Mouse (Mus musculus) embryonic facial prominence, embryonic 10.5 days (tissue): ENCODE data around the gene Rdh16. TPM values are rescaled to one million over a fixed set of nuclear protein-coding genes. Genes with fewer than 3 reads are reported as not detected.
"Not testable (repeated sequence)": the region's sequence is repeated elsewhere in the genome, so short reads cannot be mapped to it uniquely, and the experiment has no call there.

Experiments used
- DNase-seq: peaks from one replicate; pipeline ENCODE4 v3.0.0-alpha.2; 2017; ENCODE audit warnings: low spot score
- H3K27ac ChIP-seq: fragments of 300-500 bp; sonication (generic); replicated peaks from 2 replicates; pipeline ENCODE4 v1.5.1; 2016; ENCODE audit warnings: mild to moderate bottlenecking
- H3K27me3 ChIP-seq: fragments of 300-500 bp; sonication (generic); replicated peaks from 2 replicates; pipeline ENCODE4 v1.6.1; 2016; ENCODE audit warnings: low read depth, mild to moderate bottlenecking; ENCODE audit not compliant: poor library complexity, severe bottlenecking
- H3K36me3 ChIP-seq: fragments of 300-500 bp; sonication (generic); replicated peaks from 2 replicates; pipeline ENCODE4 v1.6.1; 2016; ENCODE audit warnings: mild to moderate bottlenecking, moderate library complexity
- H3K4me1 ChIP-seq: fragments of 300-500 bp; sonication (generic); 2 replicates; pipeline ENCODE4 v1.6.1; 2016
- H3K4me3 ChIP-seq: fragments of 300-500 bp; sonication (generic); 2 replicates; pipeline ENCODE4 v1.5.1; 2016; ENCODE audit warnings: mild to moderate bottlenecking, moderate library complexity
- H3K9me3 ChIP-seq: fragments of 300-500 bp; sonication (generic); 2 replicates; pipeline ENCODE4 v1.6.1; 2016; ENCODE audit warnings: mild to moderate bottlenecking
- WGBS: fragments of 180-500 bp; shearing (Covaris S2); methylation state at CpG from one replicate; pipeline ENCODE4 v1.1.7; 2016; 5-methylcytosine and 5-hydroxymethylcytosine counted together
- polyA plus RNA-seq: library from polyadenylated mRNA; unstranded; fragments of >200 nt; fragmentation: Nextera tagmentation; extraction: Ambion mirVana; gene quantifications from 2 replicates; pipeline ENCODE4 v1.2.1, GENCODE M21; 2016

Gene Rdh16
- polyA plus RNA-seq, 1 experiment from 2014 or later, result not detected

- H3K27me3 ChIP-seq, result no peaks in the 10 kb centered on the region
- no peak overlapping the region for H3K4me3 ChIP-seq
- 72% methylated on average over 2 of the region's 2 CpGs for WGBS
- DNase-seq, result no peak
- H3K4me1 ChIP-seq, result no peaks in the 10 kb centered on the region
- H3K9me3 ChIP-seq, result no peaks in the 10 kb centered on the region
- no peak overlapping the region for H3K27ac ChIP-seq
- no peaks in the 10 kb centered on the region for H3K36me3 ChIP-seq
These were observed 39.8 kb downstream of the Rdh16 start for GRCm38 (mm10) chr10:127840776-127841175.

DNA sequence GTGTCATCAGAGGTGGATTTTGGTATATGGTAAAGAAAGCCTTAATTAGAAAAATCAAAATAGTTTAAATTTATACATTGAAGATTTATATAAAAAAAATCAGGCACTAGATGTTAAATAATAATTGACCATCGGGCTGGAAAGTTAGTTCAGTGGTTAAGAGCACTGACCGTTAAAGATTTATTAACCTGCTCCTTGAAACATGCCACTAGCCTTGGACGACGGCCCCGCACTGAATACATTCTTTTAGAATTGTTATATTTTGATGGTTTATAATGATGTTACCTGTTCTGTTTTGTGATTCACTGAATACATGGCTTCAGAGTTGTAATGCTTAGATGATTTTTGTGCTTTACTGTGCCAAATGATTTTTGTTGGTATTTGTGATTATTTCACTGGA lies 45.0 kb downstream of the Rdh16 start:
- not testable (repeated sequence) for H3K4me1 ChIP-seq, H3K36me3 ChIP-seq, H3K27ac ChIP-seq, H3K27me3 ChIP-seq, H3K4me3 ChIP-seq, H3K9me3 ChIP-seq, DNase-seq
- WGBS, result 94% methylated on average over 5 of the region's 5 CpGs

DNA sequence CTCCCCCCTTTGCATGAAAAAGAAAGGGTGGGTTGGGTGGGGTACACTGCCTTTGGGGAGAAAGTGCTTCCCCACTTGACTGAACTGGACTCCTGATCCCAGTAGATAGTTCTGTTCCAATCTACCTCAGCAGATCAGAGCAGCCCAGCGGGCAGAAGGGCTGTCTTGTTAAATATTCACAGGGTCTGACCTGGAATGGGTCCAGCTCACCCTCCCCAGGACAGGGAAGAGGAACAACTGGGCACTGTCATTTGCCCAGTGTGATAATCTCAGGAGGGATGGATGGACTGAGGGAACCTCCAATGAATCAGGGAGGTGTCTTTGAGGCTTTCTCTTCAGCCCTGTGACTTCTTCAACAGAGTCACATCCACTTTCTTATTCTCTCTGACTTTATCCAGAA lies 47.1 kb downstream of the Rdh16 start:
- DNase-seq, result no peak
- Histone ChIP-seq H3K4me1 (no peaks in the 10 kb centered on the region), H3K27me3 (no peaks in the 10 kb centered on the region), H3K27ac (no peak overlapping the region), H3K9me3 (no peaks in the 10 kb centered on the region; the same call in 1 of the 2 replicates), H3K36me3 (no peaks in the 10 kb centered on the region), H3K4me3 (no peak overlapping the region)
- 86% methylated on average over 1 of the region's 1 CpGs for WGBS

- 76% methylated on average over 1 of the region's 1 CpGs for WGBS
- no peaks in the 10 kb centered on the region for H3K27me3 ChIP-seq
- H3K27ac ChIP-seq, result no peak within 1 kb of the TSS
- H3K4me3 ChIP-seq, result no peak within 1 kb of the TSS
- H3K36me3 ChIP-seq, result no peaks in the 10 kb centered on the region
- DNase-seq, result no peak
- H3K4me1 ChIP-seq, result no peaks in the 10 kb centered on the region
- no peaks in the 10 kb centered on the region; the same call in 1 of the 2 replicates for H3K9me3 ChIP-seq
These were observed 48.7 kb downstream of the Rdh16 start, which contains the start of gene Rdh19 for GRCm38 (mm10) chr10:127849628-127850027. Gene Rdh19 (plus strand): TSS chr10:127849928.

DNA sequence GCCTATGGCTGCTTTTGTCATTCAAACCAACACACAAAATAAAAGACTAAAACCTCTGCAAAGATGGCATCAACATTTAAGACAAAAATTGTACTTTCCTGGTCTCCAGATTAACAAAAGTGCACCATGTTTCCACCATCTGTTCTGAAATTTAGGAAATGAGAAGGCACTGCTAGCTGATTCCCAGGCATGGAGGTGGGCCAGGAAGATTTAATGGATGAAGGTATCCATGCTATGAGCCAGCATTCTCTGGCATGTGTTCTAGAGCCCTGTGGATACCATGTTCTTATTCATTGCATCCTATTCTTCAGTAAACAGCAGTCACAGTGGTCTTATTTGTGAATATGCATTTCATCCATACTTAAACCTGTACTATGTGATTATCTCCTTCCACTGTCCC lies 55.4 kb downstream of the Rdh16 start:
- Histone ChIP-seq H3K4me3 (no peak overlapping the region), H3K36me3 (no peaks in the 10 kb centered on the region), H3K27ac (no peak overlapping the region), H3K27me3 (no peaks in the 10 kb centered on the region), H3K4me1 (no peaks in the 10 kb centered on the region), H3K9me3 (no peaks in the 10 kb centered on the region)
- no peak for DNase-seq

GRCm38 (mm10) chr10:127864931-127865330 lies 64.0 kb downstream of the Rdh16 start:
- Histone ChIP-seq H3K4me3 (no peak overlapping the region), H3K27ac (no peak overlapping the region), H3K9me3 (no peaks in the 10 kb centered on the region; the same call in 1 of the 2 replicates), H3K36me3 (no peaks in the 10 kb centered on the region), H3K27me3 (no peaks in the 10 kb centered on the region), H3K4me1 (no peaks in the 10 kb centered on the region)
- DNase-seq, result no peak

DNA sequence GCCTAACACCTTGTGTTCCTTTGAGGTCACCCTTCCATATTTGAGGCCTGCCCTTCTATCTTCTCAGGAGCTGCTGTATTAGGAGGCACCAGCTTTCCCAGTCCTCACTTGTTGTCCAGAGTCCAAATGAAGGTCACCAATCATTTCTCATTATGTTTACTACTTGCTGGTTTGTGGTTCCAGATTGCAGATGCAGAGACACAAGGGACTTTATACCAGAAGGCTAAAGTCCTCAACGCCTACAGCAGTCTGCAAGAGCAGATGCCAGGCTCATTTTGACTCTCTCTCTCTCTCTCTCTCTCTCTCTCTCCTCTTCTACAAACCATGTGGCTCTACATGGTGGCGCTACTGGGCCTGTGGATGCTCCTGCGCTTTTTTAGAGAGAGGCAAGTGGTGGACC lies 65.3 kb downstream of the Rdh16 start, which contains the start of gene Rdh16f2:
Rdh16f2 (plus strand) TSS at position 243 of the 400 bp plus-strand sequence.
- H3K4me3 ChIP-seq, result no peak within 1 kb of the TSS
- H3K27ac ChIP-seq, result no peak within 1 kb of the TSS
- no peaks in the 10 kb centered on the region for H3K4me1 ChIP-seq
- H3K27me3 ChIP-seq, result no peaks in the 10 kb centered on the region
- H3K9me3 ChIP-seq, result peaks cover 3% of the 10 kb centered on the region; the same call in 1 of the 2 replicates
- 86% methylated on average over 3 of the region's 3 CpGs for WGBS
- DNase-seq, result no peak
- no peaks in the 10 kb centered on the region for H3K36me3 ChIP-seq

- peaks cover 3% of the 10 kb centered on the region; the same call in 1 of the 2 replicates for H3K9me3 ChIP-seq
- H3K4me3 ChIP-seq, result no peak overlapping the region
- DNase-seq, result no peak
- no peaks in the 10 kb centered on the region for H3K36me3 ChIP-seq
- no peaks in the 10 kb centered on the region for H3K27me3 ChIP-seq
- H3K4me1 ChIP-seq, result no peaks in the 10 kb centered on the region
- WGBS, result 70% methylated on average over 4 of the region's 4 CpGs
- no peak overlapping the region for H3K27ac ChIP-seq
These were observed 71.5 kb downstream of the Rdh16 start for GRCm38 (mm10) chr10:127872484-127872883.

DNA sequence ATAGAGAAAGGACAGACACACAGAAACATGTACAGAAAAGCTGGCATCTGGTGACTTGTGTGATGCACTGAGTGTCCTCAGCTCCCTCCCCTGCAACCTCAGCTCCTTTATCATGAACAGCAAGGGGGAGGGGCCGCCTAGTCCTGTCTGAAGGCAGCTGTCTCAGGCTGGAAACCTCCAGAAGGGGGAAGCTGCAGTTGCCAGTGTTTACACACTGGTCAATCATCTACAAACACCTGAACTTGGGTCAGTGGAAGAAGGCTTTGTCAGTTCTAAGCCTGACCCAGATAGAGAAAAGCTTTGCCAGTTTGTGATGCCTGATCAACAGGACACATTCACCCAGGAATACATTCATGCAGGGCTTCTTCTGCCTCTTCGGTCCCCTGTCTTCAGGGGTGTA lies 76.7 kb downstream of the Rdh16 start:
- H3K4me3 ChIP-seq, result no peak overlapping the region
- H3K9me3 ChIP-seq, result no peaks in the 10 kb centered on the region
- DNase-seq, result no peak
- no peaks in the 10 kb centered on the region for H3K36me3 ChIP-seq
- no peak overlapping the region for H3K27ac ChIP-seq
- WGBS, result 64% methylated on average over 2 of the region's 2 CpGs
- no peaks in the 10 kb centered on the region for H3K27me3 ChIP-seq
- no peaks in the 10 kb centered on the region for H3K4me1 ChIP-seq

DNA sequence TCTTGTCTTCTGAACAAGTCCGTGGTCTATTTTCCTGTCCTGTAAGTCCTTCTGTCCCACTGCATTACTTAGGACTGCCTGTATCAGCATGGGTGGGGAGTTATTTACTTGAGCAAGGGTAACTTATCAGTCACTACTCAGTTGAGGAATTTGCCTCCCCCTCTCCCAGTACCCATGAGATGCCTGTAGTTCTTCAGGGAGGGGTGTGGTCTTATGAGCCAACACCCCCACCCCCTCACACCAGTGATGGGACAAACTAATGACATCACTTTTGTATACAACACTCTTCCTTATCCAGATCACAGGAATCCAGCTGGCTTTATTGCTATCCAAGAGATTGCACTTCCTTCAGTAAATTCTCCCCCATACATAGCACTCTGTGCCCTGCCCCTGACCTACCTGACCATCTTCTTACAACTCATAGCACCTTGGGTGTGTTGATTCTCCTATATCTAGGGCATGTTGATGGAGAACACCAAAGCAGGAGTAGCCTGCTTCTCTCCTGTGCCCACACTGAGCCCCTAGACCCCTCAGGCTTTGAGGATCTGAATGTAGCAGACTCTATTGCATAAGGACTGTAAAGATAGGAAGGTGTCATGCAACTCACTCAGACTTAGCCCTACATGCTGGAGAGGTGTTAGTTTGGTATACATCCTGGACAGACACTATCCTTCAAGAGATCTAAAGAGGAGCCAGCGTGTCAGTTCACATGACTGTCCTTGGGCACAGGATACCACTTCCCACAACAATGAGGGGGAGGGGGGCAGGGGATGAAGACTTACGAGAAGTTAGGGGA lies 77.5 kb downstream of the Rdh16 start:
- 78% methylated on average over 3 of the region's 3 CpGs for WGBS
- H3K27ac ChIP-seq, result no peak overlapping the region
- H3K4me3 ChIP-seq, result no peak overlapping the region
- no peak for DNase-seq
- no peaks in the 10 kb centered on the region for H3K27me3 ChIP-seq
- no peaks in the 10 kb centered on the region for H3K9me3 ChIP-seq
- no peaks in the 10 kb centered on the region for H3K36me3 ChIP-seq
- H3K4me1 ChIP-seq, result no peaks in the 10 kb centered on the region

DNA sequence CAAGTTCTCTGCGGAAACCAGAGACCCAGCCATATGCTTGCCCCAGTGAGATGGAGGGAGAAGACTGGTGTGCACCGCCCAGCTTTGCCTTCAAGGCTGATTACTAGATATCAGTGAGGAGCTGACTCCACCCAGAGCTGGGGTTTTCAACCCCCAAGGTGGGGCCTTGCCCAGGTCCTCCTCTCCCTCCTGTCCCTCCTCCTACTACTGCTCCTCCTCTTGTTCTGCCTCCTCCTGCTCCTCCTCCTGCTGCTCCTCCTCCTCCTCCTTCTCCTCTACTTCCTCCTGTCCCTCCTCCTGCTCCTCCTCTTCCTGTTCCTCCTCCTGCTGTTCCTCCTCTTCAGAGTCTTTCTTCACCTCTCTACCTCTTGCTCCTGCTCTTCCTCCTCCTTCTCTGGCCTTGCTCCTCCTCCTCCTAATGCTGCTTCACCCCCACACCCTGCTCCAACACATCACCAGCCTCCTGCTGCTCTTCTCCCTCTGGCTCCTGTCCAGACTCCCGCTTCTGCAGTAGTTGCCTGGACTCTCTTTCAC lies 78.3 kb downstream of the Rdh16 start:
- 89% methylated on average over 3 of the region's 3 CpGs for WGBS
- Histone ChIP-seq H3K4me1 (no peaks in the 10 kb centered on the region), H3K36me3 (no peaks in the 10 kb centered on the region), H3K27me3 (no peaks in the 10 kb centered on the region), H3K9me3 (no peaks in the 10 kb centered on the region), H3K4me3 (no peak overlapping the region), H3K27ac (no peak overlapping the region)
- no peak for DNase-seq

DNA sequence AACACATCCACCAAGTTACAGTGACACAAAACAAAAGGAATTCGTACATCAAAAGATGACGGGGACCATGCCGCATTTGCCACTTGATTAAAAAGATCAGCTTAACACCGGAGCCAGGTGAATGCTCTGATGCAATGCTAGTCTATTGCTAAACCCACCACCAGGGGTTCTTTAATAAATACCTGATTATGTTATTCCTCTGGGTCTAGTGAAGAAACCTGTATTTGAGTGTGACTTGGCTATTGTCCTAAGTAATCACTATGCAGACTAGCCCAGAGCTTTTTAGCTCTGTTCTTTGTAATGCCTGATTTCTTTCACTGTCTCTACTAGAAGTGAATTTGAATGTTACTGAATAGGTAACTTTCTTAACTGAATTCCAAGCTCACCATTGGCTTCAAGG lies 80.1 kb downstream of the Rdh16 start:
- WGBS, result 87% methylated on average over 4 of the region's 4 CpGs
- Histone ChIP-seq H3K4me3 (no peak overlapping the region), H3K27me3 (no peaks in the 10 kb centered on the region), H3K9me3 (no peaks in the 10 kb centered on the region), H3K4me1 (no peaks in the 10 kb centered on the region), H3K36me3 (no peaks in the 10 kb centered on the region), H3K27ac (no peak overlapping the region)
- no peak for DNase-seq

DNA sequence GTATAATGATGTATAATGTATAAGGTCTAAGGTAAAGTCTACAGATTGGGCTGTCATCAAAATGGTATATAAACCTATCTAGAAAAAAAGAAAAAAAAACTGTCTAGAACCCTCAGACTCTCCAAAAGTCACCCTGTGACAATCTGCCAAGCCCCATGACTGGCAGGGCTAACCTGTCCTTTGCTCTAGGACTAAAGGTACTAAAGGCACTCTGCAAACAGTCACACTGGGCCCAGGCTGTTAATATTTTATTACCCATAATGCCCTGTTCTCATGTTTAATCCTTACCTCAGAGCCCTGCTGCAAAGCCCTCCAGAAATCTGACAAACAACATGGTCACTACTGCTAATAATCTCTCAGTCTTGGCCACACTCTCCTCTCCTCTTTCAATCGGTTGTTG lies 85.6 kb downstream of the Rdh16 start:
- WGBS, result 84% methylated on average over 1 of the region's 1 CpGs
- Histone ChIP-seq H3K4me3 (no peak overlapping the region), H3K9me3 (no peaks in the 10 kb centered on the region), H3K4me1 (peaks cover 7% of the 10 kb centered on the region), H3K36me3 (no peaks in the 10 kb centered on the region), H3K27me3 (no peaks in the 10 kb centered on the region), H3K27ac (no peak overlapping the region)
- DNase-seq, result no peak
